Comparison of ENCODE assay signal across 14 mouse cellular contexts in genomic region chr19:50087277-50087676, GRCm38 (mm10).
DNase-seq lines count a peak whose midpoint lies in the region; ATAC-seq and TF ChIP-seq lines count a peak whose summit lies in the region.
"Had no signal": no experiment of that assay in that cellular context is flagged by ENCODE, and none has a peak within 500 bp of the region (broad histone marks: within the 10 kb centered on the region; RNA-seq: fewer than 3 reads in every experiment).

No protein-coding gene starts in this region.

- WGBS in forebrain, embryonic 14.5 days = 7% methylated on average over 6 of the region's 6 CpGs
- whole genome bisulfite sequencing in hindbrain, postnatal 0 days = 14% methylated on average over 6 of the region's 6 CpGs
- WGBS in neural tube, embryonic 13.5 days = 22% methylated on average over 6 of the region's 6 CpGs
- 15% methylated on average over 6 of the region's 6 CpGs for WGBS in cerebellum, adult 2 months

- H3K4me1 ChIP-seq in forebrain, embryonic 14.5 days (ENCODE audit: control insufficient read depth, insufficient read depth, low read length) = 0 out of 2 replicates have a peak, but pooled peaks cover 5% of the 10 kb centered on the region
- no peaks in the 10 kb centered on the region for H3K4me1 ChIP-seq in hindbrain, postnatal 0 days (ENCODE audit: insufficient read depth, low read length)
- H3K4me1 ChIP-seq in neural tube, embryonic 13.5 days (replicated peaks) = peaks cover 6% of the 10 kb centered on the region
- no peaks in the 10 kb centered on the region for H3K4me1 ChIP-seq in cerebellum, adult 2 months (ENCODE audit: control insufficient read depth, insufficient read depth, low read length)
- H3K4me1 ChIP-seq: embryonic facial prominence, embryonic 13.5 days; liver, embryonic 15.5 days had no signal

- peak; percentile 7; the same call in 1 of the 2 replicates for TF ChIP-seq CTCF in hindbrain, postnatal 0 days (IDR thresholded peaks at IDR 0.05; ENCODE audit: low read depth)
- TF ChIP-seq CTCF in cerebellum, adult 2 months (IDR thresholded peaks at IDR 0.05; ENCODE audit: borderline replicate concordance, insufficient read depth, low read depth, low read length) = no peak

- ATAC-seq in forebrain, embryonic 14.5 days = 0 out of 2 replicates have a peak, but pooled peaks have one; percentile 50
- ATAC-seq in hindbrain, postnatal 0 days = no peak
- ATAC-seq in neural tube, embryonic 13.5 days (ENCODE audit: low read depth) = no peak

- no peak overlapping the region for H3K4me2 ChIP-seq in forebrain, embryonic 14.5 days (ENCODE audit: low read length)
- H3K4me2 ChIP-seq in hindbrain, postnatal 0 days (ENCODE audit: low read depth, low read length) = no peak overlapping the region
- H3K4me2 ChIP-seq in neural tube, embryonic 13.5 days = no peak overlapping the region
- H3K4me2 ChIP-seq: embryonic facial prominence, embryonic 13.5 days; liver, embryonic 15.5 days had no signal

- no peak overlapping the region for H3K9ac ChIP-seq in forebrain, embryonic 14.5 days (ENCODE audit: low read length)
- no peak overlapping the region for H3K9ac ChIP-seq in hindbrain, postnatal 0 days (replicated peaks; ENCODE audit: low read length)
- 0 out of 2 replicates have a peak overlapping the region, but pooled peaks have one; percentile 6 for H3K9ac ChIP-seq in neural tube, embryonic 13.5 days
- H3K9ac ChIP-seq: embryonic facial prominence, embryonic 13.5 days; liver, embryonic 15.5 days had no signal

- peak; percentile 4 to 17 for DNase-seq in left cerebral cortex, postnatal 25 days (ENCODE audit: low spot score in 2 of 2)
- no peak for DNase-seq in left cerebral cortex, adult 8-10 months (ENCODE audit: low spot score in 2 of 2)
- DNase-seq in forebrain, embryonic 14.5 days (ENCODE audit: low spot score) = peak; percentile 52
- peak; percentile 69 for DNase-seq in hindbrain, postnatal 0 days (ENCODE audit: low spot score)
- DNase-seq in urinary bladder, adult 18-20 months (ENCODE audit: low spot score in 2 of 2) = no peak
- DNase-seq in cerebellum, adult 2 months = no peak
- DNase-seq: heart, adult 18-20 months; heart, postnatal 14 days; kidney, adult 11 months; kidney, postnatal 36 days; thymus, postnatal 36 days had no signal

- intact Hi-C loops in left cerebral cortex, postnatal 25 days (cut with DNase I) = no loop called here

- H3K9me3 ChIP-seq in forebrain, embryonic 14.5 days (replicated peaks; ENCODE audit: control insufficient read depth, low read length) = no peaks in the 10 kb centered on the region
- H3K9me3 ChIP-seq in hindbrain, postnatal 0 days (ENCODE audit: low read length) = no peaks in the 10 kb centered on the region
- H3K9me3 ChIP-seq in neural tube, embryonic 13.5 days = no peaks in the 10 kb centered on the region
- H3K9me3 ChIP-seq: embryonic facial prominence, embryonic 13.5 days; liver, embryonic 15.5 days had no signal

- no peaks in the 10 kb centered on the region for H3K27me3 ChIP-seq in forebrain, embryonic 14.5 days (replicated peaks; ENCODE audit: control insufficient read depth, insufficient read depth, low read length)
- no peaks in the 10 kb centered on the region for H3K27me3 ChIP-seq in hindbrain, postnatal 0 days (ENCODE audit: insufficient read depth, low read length)
- no peaks in the 10 kb centered on the region for H3K27me3 ChIP-seq in neural tube, embryonic 13.5 days
- H3K27me3 ChIP-seq in cerebellum, adult 2 months (ENCODE audit: control insufficient read depth, insufficient read depth, low read length) = no peaks in the 10 kb centered on the region
- H3K27me3 ChIP-seq: embryonic facial prominence, embryonic 13.5 days; liver, embryonic 15.5 days had no signal

- no peaks in the 10 kb centered on the region for H3K36me3 ChIP-seq in forebrain, embryonic 14.5 days (ENCODE audit: control insufficient read depth, insufficient read depth, low read length)
- no peaks in the 10 kb centered on the region for H3K36me3 ChIP-seq in hindbrain, postnatal 0 days (ENCODE audit: insufficient read depth, low read length)
- no peaks in the 10 kb centered on the region for H3K36me3 ChIP-seq in neural tube, embryonic 13.5 days
- H3K36me3 ChIP-seq: embryonic facial prominence, embryonic 13.5 days; liver, embryonic 15.5 days had no signal

- TF ChIP-seq POLR2A in cerebellum, adult 2 months (IDR thresholded peaks at IDR 0.05; ENCODE audit: borderline replicate concordance, insufficient read depth, low read length) = no peak

- no peak overlapping the region for H3K4me3 ChIP-seq in forebrain, embryonic 14.5 days (ENCODE audit: low read depth, low read length)
- no peak overlapping the region for H3K4me3 ChIP-seq in hindbrain, postnatal 0 days (ENCODE audit: low read length)
- no peak overlapping the region for H3K4me3 ChIP-seq in neural tube, embryonic 13.5 days
- H3K4me3 ChIP-seq in cerebellum, adult 2 months (replicated peaks; ENCODE audit: insufficient read depth, low read depth, low read length) = no peak overlapping the region
- H3K4me3 ChIP-seq: embryonic facial prominence, embryonic 13.5 days; liver, embryonic 15.5 days had no signal

- no peak overlapping the region for H3K27ac ChIP-seq in forebrain, embryonic 14.5 days (ENCODE audit: low read depth, low read length)
- H3K27ac ChIP-seq in hindbrain, postnatal 0 days = no peak overlapping the region
- H3K27ac ChIP-seq in neural tube, embryonic 13.5 days (replicated peaks) = no peak overlapping the region
- H3K27ac ChIP-seq in cerebellum, adult 2 months (ENCODE audit: insufficient read depth, low read length) = no peak overlapping the region
- H3K27ac ChIP-seq: embryonic facial prominence, embryonic 13.5 days; liver, embryonic 15.5 days had no signal

Comparison
In these comparisons a context has a peak if more than half of its experiments do, and no peak if none do; other contexts are left out.
1. DNase-seq: peak in left cerebral cortex, postnatal 25 days (2 of 2), forebrain, embryonic 14.5 days (single experiment) and hindbrain, postnatal 0 days (single experiment); none in left cerebral cortex, adult 8-10 months (0 of 2), urinary bladder, adult 18-20 months (0 of 2) and cerebellum, adult 2 months (0 of 2).